27 mouse cellular contexts compared by ENCODE assay signal in the genomic region with DNA sequence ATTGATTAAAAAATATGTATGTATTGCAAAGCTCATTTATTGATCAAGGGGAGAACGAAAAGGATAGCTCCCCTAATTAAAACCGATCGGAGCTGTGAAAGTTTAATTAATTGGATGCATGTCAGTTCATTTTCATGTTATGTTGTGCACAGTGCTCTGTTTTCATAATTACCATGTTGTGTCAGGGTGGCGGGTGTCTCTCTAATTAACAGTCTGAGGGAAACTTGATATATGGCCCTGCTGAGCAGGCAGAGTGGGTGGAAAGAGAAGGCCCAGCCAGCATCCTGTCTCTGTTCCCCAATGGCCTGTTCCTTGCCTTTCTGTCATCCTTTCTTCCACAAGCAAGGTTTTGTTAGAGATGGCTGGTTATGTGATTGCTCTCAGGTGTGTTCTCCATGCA.
"Had no signal": no experiment of that assay in that cellular context is flagged by ENCODE, and none has a peak within 500 bp of the region (broad histone marks: within the 10 kb centered on the region; RNA-seq: fewer than 3 reads in every experiment).

No protein-coding gene starts in this region.

- H3K36me3 ChIP-seq: heart, embryonic 13.5 days; heart, embryonic 15.5 days; hindbrain, embryonic 10.5 days; hindbrain, embryonic 12.5 days; intestine, embryonic 15.5 days; limb, embryonic 10.5 days; limb, embryonic 12.5 days; liver, embryonic 13.5 days; liver, embryonic 15.5 days had no signal

- H3K27ac ChIP-seq: heart, adult 2 months; heart, embryonic 13.5 days; heart, embryonic 15.5 days; hindbrain, embryonic 10.5 days; hindbrain, embryonic 12.5 days; hindbrain, embryonic 14.5 days; intestine, embryonic 15.5 days; kidney, postnatal 0 days; layer of hippocampus, adult 2 months; left cerebral cortex, adult 2 months; limb, embryonic 10.5 days; limb, embryonic 12.5 days; liver, embryonic 13.5 days; liver, embryonic 15.5 days had no signal

- ATAC-seq: hindbrain, embryonic 16.5 days; inflammation-experienced regulatory T-cells, adult 6 months; intestine, embryonic 15.5 days; intestine, postnatal 0 days had no signal

- H3K4me1 ChIP-seq: heart, embryonic 13.5 days; heart, embryonic 15.5 days; intestine, embryonic 15.5 days; limb, embryonic 12.5 days; liver, embryonic 13.5 days; liver, embryonic 15.5 days had no signal

- H3K27me3 ChIP-seq: heart, embryonic 13.5 days; heart, embryonic 15.5 days; hindbrain, embryonic 12.5 days; intestine, embryonic 15.5 days; liver, embryonic 13.5 days; liver, embryonic 15.5 days had no signal

- H3K9ac ChIP-seq: heart, embryonic 13.5 days; heart, embryonic 15.5 days; hindbrain, embryonic 12.5 days; hindbrain, embryonic 14.5 days; intestine, embryonic 15.5 days; limb, embryonic 12.5 days; liver, embryonic 13.5 days; liver, embryonic 15.5 days had no signal

- DNase-seq: gastrocnemius, postnatal 14 days; heart, adult 2 months; heart, postnatal 14 days; heart, postnatal 4 days; kidney, adult 18-20 months; kidney, adult 8-10 months; kidney, postnatal 14 days; kidney, postnatal 36 days; liver; liver, embryonic 13.5 days had no signal

- H3K9me3 ChIP-seq: heart, embryonic 13.5 days; heart, embryonic 15.5 days; hindbrain, embryonic 10.5 days; hindbrain, embryonic 12.5 days; intestine, embryonic 15.5 days; limb, embryonic 10.5 days; limb, embryonic 12.5 days; liver, embryonic 13.5 days; liver, embryonic 15.5 days had no signal

- H3K4me2 ChIP-seq: heart, embryonic 11.5 days; heart, embryonic 13.5 days; heart, embryonic 15.5 days; hindbrain, embryonic 12.5 days; hindbrain, embryonic 14.5 days; intestine, embryonic 15.5 days; limb, embryonic 12.5 days; liver, embryonic 11.5 days; liver, embryonic 13.5 days; liver, embryonic 15.5 days had no signal

- H3K4me3 ChIP-seq: heart, adult 2 months; heart, embryonic 13.5 days; heart, embryonic 15.5 days; hindbrain, embryonic 10.5 days; hindbrain, embryonic 12.5 days; intestine, embryonic 15.5 days; layer of hippocampus, adult 2 months; left cerebral cortex, adult 2 months; limb, embryonic 10.5 days; limb, embryonic 12.5 days; liver, embryonic 13.5 days; liver, embryonic 15.5 days had no signal
